Mouse (Mus musculus) bone marrow, adult 2 months (tissue): ENCODE results near the gene Matn4.

ENCODE experiments used
- CTCF ChIP-seq: fragments of 200-500 bp; IDR thresholded peaks from 2 replicates; pipeline ENCODE4 v1.5.1; 2011; ENCODE audit warnings: low read length, control low read depth; ENCODE audit not compliant: control insufficient read depth, insufficient read depth
- POLR2A ChIP-seq: fragments of 200-500 bp; IDR thresholded peaks from 2 replicates; pipeline ENCODE4 v1.6.1; 2011; ENCODE audit warnings: low read depth, mild to moderate bottlenecking, control low read depth, low read length, borderline replicate concordance; ENCODE audit not compliant: control insufficient read depth

DNA sequence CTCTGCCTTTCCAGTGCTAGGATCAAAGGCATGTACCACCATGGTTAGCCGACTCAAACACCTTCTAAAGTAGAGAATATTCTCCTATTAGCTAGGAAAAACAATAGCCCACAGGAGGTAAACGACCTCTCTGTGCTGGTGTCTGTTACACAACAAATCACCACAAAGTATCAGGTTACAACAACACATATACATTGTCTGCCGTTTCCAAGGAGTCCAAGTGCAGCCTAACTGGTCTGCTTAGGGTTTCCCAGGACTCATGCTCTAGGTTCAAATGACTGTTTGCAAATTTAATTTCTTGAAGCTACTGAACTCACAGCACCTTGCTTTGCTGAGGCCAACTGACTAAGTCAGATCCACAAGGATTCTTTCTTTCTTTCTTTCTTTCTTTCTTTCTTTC, 14.5 kb upstream of the Matn4 start:
- no peak for TF ChIP-seq CTCF
- TF ChIP-seq POLR2A: no peak
